Mouse (Mus musculus) forebrain, postnatal 0 days (tissue): ENCODE data around the gene Sowaha. TPM values are rescaled to one million over a fixed set of nuclear protein-coding genes. Genes with fewer than 3 reads are reported as not detected.
A peak's percentile ranks its signal among the peaks of the same experiment; 100 is the strongest.

Experiments used
- ATAC-seq: fragments of 200-750 bp; cut with Nextera tagmentation; 2 replicates; pipeline ENCODE4 v1.8.0; 2017; ENCODE audit warnings: mild to moderate bottlenecking, moderate library complexity
- DNase-seq: peaks from one replicate; pipeline ENCODE4 v3.0.0-alpha.2; 2015
- H3K27ac ChIP-seq: fragments of 300-500 bp; sonication (generic); 2 replicates; pipeline ENCODE4 v1.5.1; 2014; ENCODE audit warnings: low read depth, mild to moderate bottlenecking, antibody characterized with exemption, low read length, moderate library complexity, mixed read lengths
- H3K27me3 ChIP-seq: fragments of 300-500 bp; sonication (generic); 2 replicates; pipeline ENCODE4 v1.6.1; 2014; ENCODE audit warnings: mild to moderate bottlenecking, low read length, mixed read lengths; ENCODE audit not compliant: insufficient read depth
- H3K36me3 ChIP-seq: fragments of 300-500 bp; sonication (generic); 2 replicates; pipeline ENCODE4 v1.6.1; 2014; ENCODE audit warnings: mild to moderate bottlenecking, moderate library complexity; ENCODE audit not compliant: insufficient read depth
- H3K4me1 ChIP-seq: fragments of 300-500 bp; sonication (generic); 2 replicates; pipeline ENCODE4 v1.6.1; 2014; ENCODE audit warnings: antibody characterized with exemption; ENCODE audit not compliant: insufficient read depth
- H3K4me2 ChIP-seq: fragments of 300-500 bp; sonication (generic); 2 replicates; pipeline ENCODE4 v1.6.1; 2014; ENCODE audit warnings: low read depth, mild to moderate bottlenecking, moderate library complexity
- H3K4me3 ChIP-seq: fragments of 300-500 bp; sonication (generic); 2 replicates; pipeline ENCODE4 v1.5.1; 2014; ENCODE audit warnings: low read depth, low read length, mixed read lengths
- H3K9ac ChIP-seq: fragments of 300-500 bp; sonication (generic); 2 replicates; pipeline ENCODE4 v1.6.1; 2014; ENCODE audit warnings: mild to moderate bottlenecking
- H3K9me3 ChIP-seq: fragments of 300-500 bp; sonication (generic); 2 replicates; pipeline ENCODE4 v1.6.1; 2016; ENCODE audit warnings: low read length
- CTCF ChIP-seq: sonication (generic); IDR thresholded peaks from 2 replicates; pipeline ENCODE4 v1.5.1; 2016; ENCODE audit warnings: antibody characterized with exemption, control low read depth, low read depth
- WGBS: fragments of 180-500 bp; shearing (Covaris S2); extraction: QIAGEN DNeasy Blood & Tissue Kit; methylation state at CpG from one replicate; pipeline ENCODE4 v1.1.7; 2014; 5-methylcytosine and 5-hydroxymethylcytosine counted together
- polyA plus RNA-seq: library from polyadenylated mRNA; unstranded; fragments of >200 nt; fragmentation: Nextera tagmentation; extraction: Ambion mirVana; gene quantifications from 2 replicates; pipeline ENCODE4 v1.2.1, GENCODE M21; 2015
- total RNA-seq: library from RNA; depleted of rRNA; stranded (reverse); fragments of >200 nt; gene quantifications from 2 replicates; pipeline ENCODE4 v1.2.3, GENCODE M21; 2014

Sowaha gene
- total and polyA plus RNA-seq, 2 experiments from 2014 or later: 7.9 to 13.5 TPM

DNA sequence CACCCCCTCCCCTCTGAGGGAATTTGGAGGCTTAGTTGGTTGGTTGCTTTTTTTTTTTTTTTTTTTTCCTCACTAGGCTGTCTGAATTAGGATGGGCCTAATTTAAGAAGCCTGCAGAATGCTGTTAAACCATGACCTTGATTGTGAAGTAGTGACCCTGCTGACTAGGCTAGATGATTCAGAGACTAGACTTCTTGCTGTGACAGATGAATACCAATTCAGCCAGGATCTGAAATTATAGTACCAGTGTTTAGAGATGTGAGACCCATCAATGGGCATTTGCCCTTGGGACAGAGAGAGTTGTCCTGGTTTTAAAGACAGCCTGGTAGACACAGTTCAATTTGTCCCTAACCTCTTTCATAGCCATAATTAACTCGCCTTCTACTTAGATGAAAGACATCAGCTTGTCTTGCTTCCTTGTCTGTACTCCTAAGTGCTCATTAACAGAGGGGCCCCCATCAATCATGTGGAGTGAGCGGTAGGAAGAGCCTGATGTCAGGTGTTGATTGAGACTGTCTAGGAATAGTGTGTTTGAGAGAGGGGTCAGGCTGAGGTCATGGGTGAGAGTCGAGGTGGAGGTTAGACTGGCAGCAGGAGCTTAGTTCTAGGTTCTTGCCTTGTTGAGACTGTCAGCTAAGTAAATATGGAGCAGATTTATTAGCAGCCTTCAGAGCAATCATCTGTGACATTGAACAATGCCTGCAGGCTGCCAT, 13.3 kb upstream of the Sowaha start:
- Histone ChIP-seq H3K27me3 (no peaks in the 10 kb centered on the region), H3K27ac (no peak overlapping the region), H3K9ac (no peak overlapping the region), H3K4me3 (no peak overlapping the region), H3K9me3 (no peaks in the 10 kb centered on the region), H3K36me3 (no peaks in the 10 kb centered on the region), H3K4me1 (no peaks in the 10 kb centered on the region), H3K4me2 (no peak overlapping the region)
- TF ChIP-seq CTCF: no peak
- WGBS: 32% methylated on average over 3 of the region's 3 CpGs
- peak; percentile 23; the same call in 1 of the 2 replicates for ATAC-seq
- DNase-seq: no peak

- no peaks in the 10 kb centered on the region for H3K27me3 ChIP-seq
- no peak overlapping the region for H3K4me2 ChIP-seq
- H3K4me1 ChIP-seq: no peaks in the 10 kb centered on the region
- ATAC-seq (peak; percentile 74), DNase-seq (no peak)
- H3K36me3 ChIP-seq: no peaks in the 10 kb centered on the region
- WGBS: 6% methylated on average over 8 of the region's 8 CpGs
- H3K4me3 ChIP-seq: no peak overlapping the region
- no peaks in the 10 kb centered on the region for H3K9me3 ChIP-seq
- TF ChIP-seq CTCF: no peak
- 0 out of 2 replicates have a peak overlapping the region, but pooled peaks have one; percentile 17 for H3K27ac ChIP-seq
- no peak overlapping the region for H3K9ac ChIP-seq
Measured at GRCm38 (mm10) chr11:53491954-53492401, 11.9 kb upstream of the Sowaha start.

DNA sequence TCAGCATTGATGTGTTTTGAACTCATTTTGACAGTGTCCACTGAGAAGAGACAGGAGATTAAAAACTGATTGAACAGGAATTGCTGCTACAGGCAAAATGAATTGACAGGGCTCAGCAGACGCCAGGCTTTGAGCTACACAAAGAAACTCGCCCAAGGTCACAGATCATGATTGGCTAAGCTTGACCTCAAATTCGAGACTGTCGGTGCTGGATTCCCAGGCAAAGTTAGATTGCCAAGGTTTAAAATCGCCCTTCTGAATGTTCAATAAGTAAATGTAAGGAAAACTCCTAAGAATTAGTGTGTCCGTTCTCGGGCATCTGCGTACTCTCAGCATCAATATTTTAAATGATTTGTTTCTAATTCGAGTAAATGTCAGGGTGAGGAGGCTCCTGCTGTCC, 9.3 kb upstream of the Sowaha start:
- no peak for DNase-seq
- TF ChIP-seq CTCF: no peak
- WGBS: 58% methylated on average over 9 of the region's 9 CpGs

GRCm38 (mm10) chr11:53489007-53489406, 8.9 kb upstream of the Sowaha start:
- no peak overlapping the region for H3K9ac ChIP-seq
- H3K4me2 ChIP-seq: no peak overlapping the region
- no peaks in the 10 kb centered on the region for H3K27me3 ChIP-seq
- ATAC-seq (no peak), DNase-seq (no peak)
- no peaks in the 10 kb centered on the region for H3K9me3 ChIP-seq
- H3K4me3 ChIP-seq: no peak overlapping the region
- no peak overlapping the region for H3K27ac ChIP-seq
- H3K4me1 ChIP-seq: no peaks in the 10 kb centered on the region
- H3K36me3 ChIP-seq: no peaks in the 10 kb centered on the region
- WGBS: 91% methylated on average over 5 of the region's 5 CpGs
- TF ChIP-seq CTCF: no peak

More for the DNA sequence above, 9.3 kb upstream of the Sowaha start:
- no peak for ATAC-seq
- Histone ChIP-seq H3K9me3 (no peaks in the 10 kb centered on the region), H3K4me1 (no peaks in the 10 kb centered on the region), H3K9ac (no peak overlapping the region), H3K4me3 (no peak overlapping the region), H3K4me2 (no peak overlapping the region), H3K36me3 (no peaks in the 10 kb centered on the region), H3K27ac (no peak overlapping the region), H3K27me3 (no peaks in the 10 kb centered on the region)

GRCm38 (mm10) chr11:53486822-53487594, 6.9 kb upstream of the Sowaha start:
- Histone ChIP-seq H3K9me3 (no peaks in the 10 kb centered on the region), H3K4me3 (peak overlapping the region; percentile 18; the same call in 1 of the 2 replicates), H3K36me3 (no peaks in the 10 kb centered on the region), H3K27me3 (no peaks in the 10 kb centered on the region), H3K27ac (no peak overlapping the region), H3K4me1 (no peaks in the 10 kb centered on the region), H3K9ac (peak overlapping the region; percentile 28; the same call in 1 of the 2 replicates), H3K4me2 (peak overlapping the region; percentile 44)
- ATAC-seq (peak; percentile 59), DNase-seq (no peak)
- WGBS: 20% methylated on average over 27 of the region's 27 CpGs
- TF ChIP-seq CTCF: no peak

DNA sequence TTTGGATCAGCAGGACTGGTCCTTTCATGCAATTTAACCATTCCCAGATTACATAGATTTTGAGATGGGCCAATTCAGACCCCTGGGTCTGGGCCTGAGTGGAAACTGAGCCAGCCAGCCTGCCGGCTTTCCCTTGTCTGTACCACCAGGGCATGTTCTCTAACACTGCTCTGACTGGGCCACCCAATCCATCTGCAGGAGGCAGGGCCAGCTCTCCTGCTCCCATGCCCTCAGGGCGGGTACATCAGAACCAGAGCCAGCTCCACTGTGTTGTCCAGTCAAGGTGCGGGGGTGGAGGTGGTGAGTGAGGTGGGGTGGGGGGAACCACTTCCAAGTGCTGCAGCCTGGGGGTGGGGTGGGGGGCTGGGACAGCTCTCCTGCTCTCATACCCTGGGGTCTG, 6.3 kb upstream of the Sowaha start:
- TF ChIP-seq CTCF: no peak
- no peaks in the 10 kb centered on the region for H3K9me3 ChIP-seq
- 80% methylated on average over 3 of the region's 3 CpGs for WGBS
- no peaks in the 10 kb centered on the region for H3K27me3 ChIP-seq
- H3K4me3 ChIP-seq: no peak overlapping the region
- no peaks in the 10 kb centered on the region for H3K36me3 ChIP-seq
- ATAC-seq (no peak), DNase-seq (no peak)
- no peak overlapping the region for H3K4me2 ChIP-seq
- H3K4me1 ChIP-seq: no peaks in the 10 kb centered on the region
- no peak overlapping the region for H3K9ac ChIP-seq
- no peak overlapping the region for H3K27ac ChIP-seq

DNA sequence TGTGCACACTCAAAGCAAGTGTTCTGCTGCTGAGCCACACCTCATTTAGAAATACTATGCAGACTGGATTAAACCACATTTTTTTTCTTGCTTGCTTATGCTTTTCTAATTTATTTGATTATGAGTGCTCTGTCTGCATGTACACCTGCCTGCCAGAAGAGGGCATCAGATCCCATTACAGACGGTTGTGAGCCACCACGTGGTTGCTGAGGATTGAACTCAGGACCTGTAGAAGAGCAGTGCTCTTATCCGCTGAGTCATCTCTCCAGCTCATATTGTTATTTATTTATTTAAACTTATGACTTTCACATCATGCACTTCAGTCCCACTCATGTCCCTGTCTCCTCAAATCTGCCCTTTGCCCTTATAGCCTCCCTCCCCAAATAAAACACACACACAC, 5.6 kb upstream of the Sowaha start:
- Histone ChIP-seq H3K4me3 (no peak overlapping the region), H3K4me2 (no peak overlapping the region), H3K4me1 (no peaks in the 10 kb centered on the region), H3K36me3 (no peaks in the 10 kb centered on the region), H3K27ac (no peak overlapping the region), H3K9me3 (no peaks in the 10 kb centered on the region), H3K9ac (no peak overlapping the region), H3K27me3 (0 out of 2 replicates have a peak, but pooled peaks cover 2% of the 10 kb centered on the region)
- peak; percentile 50 for TF ChIP-seq CTCF
- DNase-seq: no peak
- ATAC-seq: no peak
- WGBS: 44% methylated on average over 3 of the region's 3 CpGs
